Mouse (Mus musculus) embryonic facial prominence, embryonic 13.5 days (tissue): ENCODE results near the gene Gpr132. TPM values are rescaled to one million over a fixed set of nuclear protein-coding genes. Genes with fewer than 3 reads are reported as not detected.

Source experiments
- ATAC-seq: fragments of 200-750 bp; cut with Nextera tagmentation; 2 replicates; pipeline ENCODE4 v1.8.0; 2017; ENCODE audit warnings: low read depth; ENCODE audit not compliant: insufficient number of reproducible peaks, insufficient read depth, low FRiP score, low TSS enrichment
- H3K27ac ChIP-seq: fragments of 300-500 bp; sonication (generic); 2 replicates; pipeline ENCODE4 v1.5.1; 2015; ENCODE audit warnings: moderate library complexity, mild to moderate bottlenecking, inconsistent platforms
- H3K27me3 ChIP-seq: fragments of 300-500 bp; sonication (generic); 2 replicates; pipeline ENCODE4 v1.6.1; 2015; ENCODE audit warnings: mild to moderate bottlenecking, inconsistent platforms
- H3K36me3 ChIP-seq: fragments of 300-500 bp; sonication (generic); 2 replicates; pipeline ENCODE4 v1.6.1; 2015; ENCODE audit warnings: mild to moderate bottlenecking, inconsistent platforms
- H3K4me1 ChIP-seq: fragments of 300-500 bp; sonication (generic); 2 replicates; pipeline ENCODE4 v1.6.1; 2015; ENCODE audit warnings: inconsistent platforms
- H3K4me2 ChIP-seq: fragments of 300-500 bp; sonication (generic); 2 replicates; pipeline ENCODE4 v1.6.1; 2015; ENCODE audit warnings: moderate library complexity, mild to moderate bottlenecking, inconsistent platforms
- H3K4me3 ChIP-seq: fragments of 300-500 bp; sonication (generic); 2 replicates; pipeline ENCODE4 v1.5.1; 2015; ENCODE audit warnings: mild to moderate bottlenecking, inconsistent platforms
- H3K9ac ChIP-seq: fragments of 300-500 bp; sonication (generic); 2 replicates; pipeline ENCODE4 v1.6.1; 2015; ENCODE audit warnings: mild to moderate bottlenecking, inconsistent platforms
- H3K9me3 ChIP-seq: fragments of 300-500 bp; sonication (generic); 2 replicates; pipeline ENCODE4 v1.6.1; 2016; ENCODE audit warnings: inconsistent platforms
- WGBS: fragments of 180-500 bp; shearing (Covaris S2); methylation state at CpG from one replicate; pipeline ENCODE4 v1.1.7; 2015; ENCODE audit warnings: mixed read lengths; 5-methylcytosine and 5-hydroxymethylcytosine counted together
- polyA plus RNA-seq: library from polyadenylated mRNA; unstranded; fragments of >200 nt; fragmentation: Nextera tagmentation; extraction: Ambion mirVana; gene quantifications from 2 replicates; pipeline ENCODE4 v1.2.1, GENCODE M21; 2015

Gene Gpr132
- 0.17 TPM in 1 of 2 replicates, not detected in the other for polyA plus RNA-seq

DNA sequence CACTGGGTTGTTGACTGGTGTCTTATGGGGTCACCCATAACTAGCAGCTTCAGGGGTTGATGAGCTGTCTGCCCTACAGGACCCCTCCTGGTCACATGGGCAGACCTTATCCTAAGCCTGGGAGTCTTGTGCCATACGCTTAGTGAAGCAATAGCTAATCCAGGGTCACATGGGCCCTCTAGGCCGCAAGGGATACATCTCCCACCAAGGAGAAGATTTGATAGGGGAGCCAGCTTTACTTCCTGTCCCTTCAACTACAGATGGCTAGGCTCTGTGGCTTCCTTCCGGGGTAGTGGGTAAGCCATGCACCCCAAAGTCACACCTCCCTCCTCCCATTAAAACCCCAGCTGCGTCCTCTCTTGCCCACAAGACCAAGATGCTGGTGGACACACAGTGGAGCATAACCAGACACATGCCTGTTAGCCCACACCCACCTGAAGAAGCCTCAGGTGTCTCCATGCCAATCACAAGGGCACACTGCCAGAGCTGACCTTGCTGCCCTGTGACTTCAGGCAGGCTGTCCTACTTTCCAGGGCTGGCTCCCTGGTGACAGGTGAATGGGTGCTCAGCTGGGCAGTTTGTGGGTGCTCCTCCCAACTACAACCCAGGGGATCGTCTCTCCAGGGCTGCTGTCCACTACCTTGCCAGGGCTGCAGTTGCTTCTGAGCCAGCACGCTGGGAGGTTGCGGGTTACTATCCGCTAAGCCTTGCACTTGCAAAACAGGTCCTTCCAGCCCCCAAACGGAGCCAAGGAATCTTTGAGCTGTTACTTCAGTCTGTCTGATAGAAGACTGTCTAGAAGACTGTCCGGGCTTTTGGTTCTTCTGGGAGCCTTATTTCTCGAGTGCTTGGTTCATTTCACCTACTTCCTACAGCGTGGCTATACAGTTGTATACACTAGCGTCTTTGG, at the start of gene Gpr132:
Gene Gpr132, minus strand, starts transcription at position 51 of the 910 bp plus-strand sequence.
- Histone ChIP-seq H3K36me3 (no peaks in the 10 kb centered on the region), H3K9me3 (no peaks in the 10 kb centered on the region), H3K27me3 (peaks cover 32% of the 10 kb centered on the region), H3K9ac (no peak within 1 kb of the TSS), H3K4me2 (no peak within 1 kb of the TSS; the same call in 1 of the 2 replicates), H3K27ac (no peak within 1 kb of the TSS), H3K4me1 (peaks cover 21% of the 10 kb centered on the region), H3K4me3 (no peak within 1 kb of the TSS)
- ATAC-seq, result no peak
- 60% methylated on average over 13 of the region's 13 CpGs for WGBS

DNA sequence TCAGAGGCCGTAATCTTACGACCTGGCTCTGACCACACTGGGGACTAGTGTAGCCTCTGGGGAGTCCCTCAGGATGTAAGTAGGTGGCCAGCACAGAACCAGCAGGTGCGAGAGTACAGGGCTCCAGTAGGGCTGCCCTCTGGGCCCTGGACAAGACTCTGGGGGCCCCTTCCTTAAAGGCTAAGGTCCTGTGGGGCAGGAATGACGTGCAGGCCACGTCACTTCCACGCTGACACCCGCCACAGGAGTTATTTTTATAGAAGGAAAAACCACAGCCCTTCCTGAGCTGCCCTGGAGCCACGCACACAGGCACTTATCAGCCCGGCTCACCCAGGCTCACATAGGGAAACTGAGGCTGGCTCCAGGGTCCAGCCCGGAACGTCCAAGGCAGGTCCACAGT, 49.5 kb upstream of the Gpr132 start:
- ATAC-seq, result no peak
- Histone ChIP-seq H3K36me3 (peaks cover 9% of the 10 kb centered on the region; the same call in 1 of the 2 replicates), H3K27me3 (no peaks in the 10 kb centered on the region), H3K4me2 (no peak overlapping the region), H3K27ac (no peak overlapping the region), H3K9me3 (no peaks in the 10 kb centered on the region), H3K9ac (no peak overlapping the region), H3K4me3 (no peak overlapping the region), H3K4me1 (peaks cover 8% of the 10 kb centered on the region; the same call in 1 of the 2 replicates)
- 76% methylated on average over 11 of the region's 11 CpGs for WGBS

DNA sequence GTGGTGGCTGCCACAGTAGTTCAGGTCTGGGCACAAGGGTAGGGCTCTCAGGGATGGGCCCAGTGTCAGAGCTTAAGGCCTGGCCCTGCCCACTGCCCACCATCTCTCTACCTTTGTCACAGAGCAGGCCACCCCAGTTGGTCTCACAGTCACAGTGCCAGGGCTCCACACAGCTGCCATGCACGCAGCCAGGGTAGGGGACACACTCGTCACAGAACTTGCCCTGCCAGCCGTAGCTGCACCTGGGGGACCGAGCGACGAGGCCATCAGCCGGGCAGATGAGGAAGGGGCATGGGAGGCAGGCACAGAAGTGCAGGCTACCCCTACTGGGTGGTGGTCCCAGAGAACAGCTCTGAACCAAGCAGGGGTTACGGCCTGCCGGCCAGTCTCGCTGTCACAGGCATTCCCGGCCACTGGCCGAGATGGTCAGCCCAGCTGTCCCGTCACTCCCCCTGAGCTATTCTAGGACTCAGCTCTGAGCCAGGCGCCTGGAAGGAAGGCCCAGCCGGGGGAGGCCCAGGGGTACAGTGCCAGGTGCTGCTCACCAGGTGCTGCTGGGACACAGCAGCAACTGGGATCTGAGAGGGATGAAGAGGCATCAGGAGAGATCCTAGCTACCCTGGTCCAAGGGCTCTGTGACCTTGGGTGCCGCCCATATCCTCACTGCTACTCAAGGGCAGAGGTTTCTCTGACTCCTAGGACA, 48.8 kb upstream of the Gpr132 start:
- Histone ChIP-seq H3K9ac (no peak overlapping the region), H3K4me3 (no peak overlapping the region), H3K9me3 (no peaks in the 10 kb centered on the region), H3K4me2 (no peak overlapping the region), H3K27ac (no peak overlapping the region), H3K4me1 (peaks cover 5% of the 10 kb centered on the region; the same call in 1 of the 2 replicates), H3K36me3 (peaks cover 9% of the 10 kb centered on the region; the same call in 1 of the 2 replicates), H3K27me3 (no peaks in the 10 kb centered on the region)
- 85% methylated on average over 16 of the region's 16 CpGs for WGBS
- ATAC-seq, result no peak

DNA sequence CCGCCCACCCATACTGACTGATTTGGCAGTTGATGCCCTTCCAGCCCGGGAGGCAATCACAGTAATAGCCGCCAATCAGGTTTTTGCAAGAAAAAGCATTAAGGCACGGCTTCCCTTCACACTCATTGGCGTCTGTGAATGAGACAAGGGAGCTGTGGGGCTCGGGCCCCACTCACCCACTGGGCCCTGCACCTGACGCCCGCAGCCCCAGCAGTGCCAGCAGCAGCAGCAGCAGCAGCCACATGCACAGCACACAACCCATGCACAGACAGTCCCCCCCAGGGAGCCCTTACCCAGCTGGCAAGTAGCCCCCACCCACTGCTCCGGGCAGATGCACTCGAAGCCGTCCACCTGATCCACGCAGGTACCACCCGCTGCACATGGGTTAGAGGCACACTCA, 47.6 kb upstream of the Gpr132 start:
- Histone ChIP-seq H3K27ac (no peak overlapping the region), H3K4me2 (no peak overlapping the region), H3K36me3 (peaks cover 9% of the 10 kb centered on the region; the same call in 1 of the 2 replicates), H3K4me3 (no peak overlapping the region), H3K27me3 (no peaks in the 10 kb centered on the region), H3K4me1 (peaks cover 5% of the 10 kb centered on the region; the same call in 1 of the 2 replicates), H3K9ac (no peak overlapping the region), H3K9me3 (no peaks in the 10 kb centered on the region)
- WGBS, result 78% methylated on average over 13 of the region's 13 CpGs
- no peak for ATAC-seq

DNA sequence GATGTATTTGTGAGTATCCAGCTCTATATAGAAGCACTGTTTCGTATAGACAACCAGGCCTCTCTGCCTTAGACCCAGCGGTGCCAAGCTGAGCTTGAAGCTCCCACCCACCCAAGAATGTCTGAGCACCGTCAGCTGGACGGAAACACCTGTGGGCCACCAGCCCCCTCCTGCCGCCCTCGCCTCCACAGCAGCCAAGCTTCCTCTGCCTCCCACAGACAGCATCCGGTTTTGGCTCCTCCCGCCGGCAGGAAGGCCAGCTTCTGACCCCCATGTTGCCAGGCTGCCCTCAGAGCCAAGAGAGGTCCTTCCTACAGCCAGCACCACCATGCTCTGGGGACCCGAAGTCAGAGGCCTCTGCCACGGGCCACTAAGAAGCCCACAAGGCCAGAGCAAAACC, 46.5 kb upstream of the Gpr132 start:
- no peak for ATAC-seq

DNA sequence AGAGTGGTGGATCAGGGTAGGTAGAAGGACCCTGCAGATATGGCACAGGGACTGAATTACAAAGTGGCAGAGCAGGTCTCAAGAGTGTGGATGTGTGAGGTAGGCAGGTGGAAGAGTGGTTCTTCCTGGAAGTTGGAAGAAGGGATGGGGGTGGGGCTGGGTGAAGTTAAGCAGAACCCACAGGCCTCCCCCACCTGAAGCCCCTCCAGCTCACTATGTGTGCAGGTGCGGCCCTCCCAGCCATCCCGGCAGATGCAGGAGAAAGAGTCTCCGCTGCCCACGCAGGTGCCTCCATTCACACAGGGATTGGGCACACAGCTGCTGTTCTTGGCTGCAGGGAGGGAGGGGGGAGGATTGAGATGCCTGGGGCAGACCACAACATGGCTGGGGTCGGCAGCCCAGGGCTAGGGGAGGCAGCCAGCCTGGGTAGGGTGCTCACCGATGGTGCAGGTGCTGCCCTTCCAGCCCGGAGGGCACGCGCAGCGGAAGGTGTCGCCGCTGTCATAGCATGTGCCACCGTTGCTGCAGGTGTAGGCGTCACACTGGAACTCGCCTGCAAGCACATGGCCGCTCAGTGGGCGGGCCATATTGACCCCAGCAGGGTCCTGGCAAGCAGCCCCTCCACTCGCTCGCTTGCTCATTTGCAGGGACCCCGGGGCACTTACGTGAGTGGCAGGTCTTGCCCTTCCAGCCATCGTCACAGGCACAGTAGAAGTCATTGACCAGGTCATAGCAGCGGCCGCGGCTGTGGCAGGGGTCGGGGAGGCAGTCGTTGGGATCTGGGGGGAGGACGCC, 45.1 kb upstream of the Gpr132 start:
- ATAC-seq, result no peak
- peaks cover 5% of the 10 kb centered on the region; the same call in 1 of the 2 replicates for H3K4me1 ChIP-seq
- H3K4me2 ChIP-seq, result no peak overlapping the region
- H3K27ac ChIP-seq, result no peak overlapping the region
- H3K9ac ChIP-seq, result no peak overlapping the region
- no peaks in the 10 kb centered on the region for H3K27me3 ChIP-seq
- H3K36me3 ChIP-seq, result peaks cover 19% of the 10 kb centered on the region; the same call in 1 of the 2 replicates
- H3K4me3 ChIP-seq, result no peak overlapping the region
- no peaks in the 10 kb centered on the region for H3K9me3 ChIP-seq
- 85% methylated on average over 28 of the region's 28 CpGs for WGBS

More for the DNA sequence above, 46.5 kb upstream of the Gpr132 start:
- no peaks in the 10 kb centered on the region for H3K9me3 ChIP-seq
- no peak overlapping the region for H3K4me3 ChIP-seq
- no peak overlapping the region; the same call in 1 of the 2 replicates for H3K27ac ChIP-seq
- no peak overlapping the region for H3K9ac ChIP-seq
- H3K27me3 ChIP-seq, result no peaks in the 10 kb centered on the region
- H3K4me1 ChIP-seq, result peaks cover 5% of the 10 kb centered on the region; the same call in 1 of the 2 replicates
- 79% methylated on average over 11 of the region's 11 CpGs for WGBS
- peaks cover 13% of the 10 kb centered on the region; the same call in 1 of the 2 replicates for H3K36me3 ChIP-seq
- H3K4me2 ChIP-seq, result no peak overlapping the region

DNA sequence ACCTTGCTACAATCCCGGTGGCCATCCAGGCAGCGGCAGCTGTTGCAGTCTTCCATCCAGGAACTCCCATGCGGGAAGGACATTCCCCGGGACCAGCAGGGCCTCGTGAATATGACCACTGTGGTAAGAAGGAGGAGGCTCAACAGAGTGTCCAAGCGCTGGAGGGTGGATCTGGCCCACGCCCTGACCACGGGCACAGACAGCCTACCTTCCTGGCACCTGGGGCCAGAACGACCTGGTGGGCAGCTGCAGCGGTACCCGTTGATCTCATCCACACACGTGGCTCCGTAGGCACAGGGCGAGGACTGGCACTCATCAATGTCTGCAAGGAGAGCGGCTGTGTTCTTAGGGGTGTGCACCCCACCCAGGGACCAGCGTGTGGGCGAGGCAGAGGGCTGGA, 43.7 kb upstream of the Gpr132 start:
- no peak for ATAC-seq
- peaks cover 19% of the 10 kb centered on the region; the same call in 1 of the 2 replicates for H3K36me3 ChIP-seq
- no peak overlapping the region for H3K4me3 ChIP-seq
- no peak overlapping the region for H3K27ac ChIP-seq
- H3K27me3 ChIP-seq, result no peaks in the 10 kb centered on the region
- H3K4me1 ChIP-seq, result no peaks in the 10 kb centered on the region; the same call in 1 of the 2 replicates
- H3K4me2 ChIP-seq, result no peak overlapping the region
- H3K9ac ChIP-seq, result no peak overlapping the region
- H3K9me3 ChIP-seq, result no peaks in the 10 kb centered on the region
- WGBS, result 90% methylated on average over 17 of the region's 17 CpGs

DNA sequence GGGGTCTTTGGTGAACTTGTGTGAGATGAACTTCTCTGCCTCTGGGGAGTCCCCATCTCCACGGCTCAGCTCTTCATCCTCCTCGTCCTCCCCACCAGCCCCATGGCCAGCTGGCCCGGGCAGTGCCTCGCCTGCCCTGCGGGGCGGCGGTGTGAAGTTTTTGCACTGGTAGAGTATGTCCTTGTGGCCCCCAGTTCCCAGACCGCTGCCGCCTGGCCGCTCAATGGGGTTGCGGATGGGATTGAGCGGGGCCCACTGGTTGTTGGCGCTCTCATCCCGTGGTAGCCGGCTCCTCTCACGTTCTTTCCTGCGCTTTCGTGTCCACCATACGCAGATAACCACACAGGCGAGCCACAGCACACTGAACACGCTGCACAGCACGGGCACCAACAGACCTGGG, 41.0 kb upstream of the Gpr132 start:
- 92% methylated on average over 22 of the region's 22 CpGs for WGBS
- H3K4me2 ChIP-seq, result no peak overlapping the region
- H3K4me1 ChIP-seq, result no peaks in the 10 kb centered on the region
- H3K9ac ChIP-seq, result no peak overlapping the region
- no peak overlapping the region for H3K4me3 ChIP-seq
- no peak for ATAC-seq
- H3K9me3 ChIP-seq, result no peaks in the 10 kb centered on the region
- no peak overlapping the region for H3K27ac ChIP-seq
- H3K36me3 ChIP-seq, result peaks cover 11% of the 10 kb centered on the region; the same call in 1 of the 2 replicates
- no peaks in the 10 kb centered on the region for H3K27me3 ChIP-seq

DNA sequence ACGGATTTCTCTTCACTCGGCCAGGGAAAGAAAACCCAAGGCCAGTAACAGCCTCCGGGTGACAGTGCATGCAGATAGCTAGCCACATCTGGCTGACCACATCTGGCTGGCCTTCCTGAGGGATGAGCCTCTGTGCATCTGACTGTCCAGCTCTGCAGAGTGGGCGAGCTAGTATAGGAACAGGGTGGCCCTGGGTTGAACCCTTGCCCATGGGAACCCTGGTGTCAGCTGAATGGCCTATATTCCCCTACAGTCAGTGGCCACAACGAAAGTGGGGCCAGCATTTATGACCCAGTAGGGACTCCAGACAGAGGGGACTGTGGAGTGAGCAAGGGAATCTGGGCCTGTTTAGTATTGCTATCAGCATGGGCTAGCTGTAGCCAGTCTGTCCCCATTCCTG, 37.0 kb upstream of the Gpr132 start:
- Histone ChIP-seq H3K36me3 (peaks cover 7% of the 10 kb centered on the region; the same call in 1 of the 2 replicates), H3K4me2 (no peak overlapping the region), H3K9ac (no peak overlapping the region), H3K4me1 (0 out of 2 replicates have a peak, but pooled peaks cover 3% of the 10 kb centered on the region), H3K27ac (no peak overlapping the region), H3K9me3 (no peaks in the 10 kb centered on the region), H3K4me3 (no peak overlapping the region), H3K27me3 (no peaks in the 10 kb centered on the region)
- 87% methylated on average over 5 of the region's 5 CpGs for WGBS
- ATAC-seq, result no peak

DNA sequence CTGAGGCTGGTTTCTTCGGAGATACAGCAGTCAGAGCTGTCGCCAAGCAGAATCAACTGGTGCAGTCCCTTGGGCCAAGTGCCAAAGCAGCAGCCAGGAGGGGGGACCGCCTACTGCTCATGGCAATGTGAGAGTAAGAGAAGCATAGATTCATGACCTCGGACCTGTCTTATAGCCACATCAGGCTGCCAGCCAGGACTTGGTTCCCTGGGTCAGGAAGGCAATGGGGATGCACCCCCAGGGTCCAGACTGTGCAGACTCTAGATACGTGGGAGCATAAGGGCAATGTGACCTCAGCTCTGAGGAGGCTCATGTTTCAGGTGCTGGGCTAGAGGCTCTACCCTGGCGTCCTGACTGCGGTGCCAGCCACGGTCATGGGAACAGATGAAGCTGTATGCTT, 35.9 kb upstream of the Gpr132 start:
- Histone ChIP-seq H3K4me2 (no peak overlapping the region), H3K9me3 (no peaks in the 10 kb centered on the region), H3K27me3 (no peaks in the 10 kb centered on the region), H3K36me3 (peaks cover 2% of the 10 kb centered on the region; the same call in 1 of the 2 replicates), H3K27ac (no peak overlapping the region), H3K9ac (no peak overlapping the region), H3K4me1 (0 out of 2 replicates have a peak, but pooled peaks cover 3% of the 10 kb centered on the region), H3K4me3 (no peak overlapping the region)
- no peak for ATAC-seq
- WGBS, result 55% methylated on average over 8 of the region's 8 CpGs

DNA sequence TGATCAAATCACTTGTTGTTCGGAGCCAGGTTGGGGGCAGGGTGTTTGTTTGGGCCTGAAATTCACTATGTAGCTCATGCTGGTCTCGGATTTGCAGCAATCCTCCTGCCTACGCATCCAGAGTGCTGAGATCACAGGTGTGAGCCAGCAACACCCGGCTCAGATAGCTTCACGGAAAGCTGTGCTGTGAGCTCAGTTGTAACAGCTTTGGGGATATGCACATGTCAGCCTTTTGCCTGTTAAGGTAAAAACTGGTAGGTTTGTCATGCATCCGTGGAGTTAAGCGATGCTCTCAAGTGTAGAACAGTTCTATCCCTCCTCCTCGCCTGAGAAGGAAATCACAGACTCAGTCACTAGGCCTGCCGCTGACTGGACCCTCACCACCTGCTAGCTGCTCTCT, 32.6 kb upstream of the Gpr132 start:
- Histone ChIP-seq H3K4me1 (peaks cover 10% of the 10 kb centered on the region; the same call in 1 of the 2 replicates), H3K36me3 (no peaks in the 10 kb centered on the region), H3K27me3 (peaks cover 3% of the 10 kb centered on the region; the same call in 1 of the 2 replicates), H3K9ac (no peak overlapping the region), H3K27ac (no peak overlapping the region), H3K9me3 (no peaks in the 10 kb centered on the region), H3K4me3 (no peak overlapping the region), H3K4me2 (no peak overlapping the region)
- 81% methylated on average over 9 of the region's 9 CpGs for WGBS
- ATAC-seq, result no peak
